Mouse (Mus musculus) duodenum, adult 2 months (tissue): Measurements from ENCODE around the gene Zfp580. TPM values are rescaled to one million over a fixed set of nuclear protein-coding genes. Genes with fewer than 3 reads are reported as not detected.

Experiments
- polyA plus RNA-seq: library from polyadenylated mRNA; depleted of rRNA; stranded (reverse); fragments of >200 nt; gene quantifications from 2 replicates; pipeline ENCODE4 v1.2.3, GENCODE M21; 2012; ENCODE audit warnings: low replicate concordance; rRNA removed

The Zfp580 gene
- polyA plus RNA-seq = 18.1 and 22.7 TPM in 2 replicates

DNA sequence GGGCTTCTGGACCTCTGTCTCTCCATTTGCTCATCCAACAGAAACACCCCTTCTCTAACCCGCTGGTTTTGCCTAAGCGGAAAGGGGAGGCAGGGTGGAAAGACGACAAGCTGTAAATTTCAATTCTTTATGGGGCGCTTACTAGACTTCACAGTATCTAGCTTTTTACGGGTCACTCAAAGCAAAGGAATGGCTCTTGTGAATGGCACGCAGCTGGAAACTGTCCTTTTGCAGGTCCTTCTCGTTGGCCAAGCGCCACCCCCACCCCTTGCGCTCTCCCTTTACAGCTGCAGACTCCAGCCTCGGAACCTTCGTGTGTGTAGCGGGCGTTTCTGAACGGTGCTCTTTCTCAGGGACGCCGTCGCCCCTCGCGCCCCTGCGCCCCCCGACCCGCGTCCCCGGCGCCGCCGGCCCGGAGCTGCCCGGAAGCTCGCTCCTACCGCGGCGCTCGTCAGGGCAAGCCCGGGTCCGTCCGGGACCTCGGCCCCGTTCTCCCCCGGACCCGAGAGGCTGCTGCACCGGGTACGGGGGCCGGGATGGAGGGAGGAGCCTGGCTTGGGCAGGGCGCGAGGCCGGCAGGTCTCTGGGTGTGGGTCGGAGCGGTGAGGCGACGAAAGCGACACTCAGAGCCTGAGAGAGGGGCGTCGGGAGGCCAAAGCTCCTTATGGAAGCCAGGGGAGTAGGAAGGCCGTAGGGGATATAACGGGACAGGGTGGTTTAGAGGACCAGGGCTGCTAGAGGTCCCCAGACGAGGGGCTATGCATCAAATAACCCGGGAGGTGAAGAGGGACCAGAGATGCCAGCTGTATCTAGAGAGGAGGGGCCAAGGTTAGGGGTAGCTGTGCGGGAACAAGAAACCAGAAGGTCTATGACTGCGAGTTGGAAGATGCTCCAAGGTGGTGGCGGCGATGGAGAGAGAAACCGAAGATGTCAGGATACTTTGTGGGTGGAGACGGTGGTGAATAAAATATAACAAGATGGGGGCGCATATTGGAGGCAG, at the start of gene Zfp580:
Gene Zfp580, plus strand, starts transcription at position 346 of the 1,000 bp plus-strand sequence.

DNA sequence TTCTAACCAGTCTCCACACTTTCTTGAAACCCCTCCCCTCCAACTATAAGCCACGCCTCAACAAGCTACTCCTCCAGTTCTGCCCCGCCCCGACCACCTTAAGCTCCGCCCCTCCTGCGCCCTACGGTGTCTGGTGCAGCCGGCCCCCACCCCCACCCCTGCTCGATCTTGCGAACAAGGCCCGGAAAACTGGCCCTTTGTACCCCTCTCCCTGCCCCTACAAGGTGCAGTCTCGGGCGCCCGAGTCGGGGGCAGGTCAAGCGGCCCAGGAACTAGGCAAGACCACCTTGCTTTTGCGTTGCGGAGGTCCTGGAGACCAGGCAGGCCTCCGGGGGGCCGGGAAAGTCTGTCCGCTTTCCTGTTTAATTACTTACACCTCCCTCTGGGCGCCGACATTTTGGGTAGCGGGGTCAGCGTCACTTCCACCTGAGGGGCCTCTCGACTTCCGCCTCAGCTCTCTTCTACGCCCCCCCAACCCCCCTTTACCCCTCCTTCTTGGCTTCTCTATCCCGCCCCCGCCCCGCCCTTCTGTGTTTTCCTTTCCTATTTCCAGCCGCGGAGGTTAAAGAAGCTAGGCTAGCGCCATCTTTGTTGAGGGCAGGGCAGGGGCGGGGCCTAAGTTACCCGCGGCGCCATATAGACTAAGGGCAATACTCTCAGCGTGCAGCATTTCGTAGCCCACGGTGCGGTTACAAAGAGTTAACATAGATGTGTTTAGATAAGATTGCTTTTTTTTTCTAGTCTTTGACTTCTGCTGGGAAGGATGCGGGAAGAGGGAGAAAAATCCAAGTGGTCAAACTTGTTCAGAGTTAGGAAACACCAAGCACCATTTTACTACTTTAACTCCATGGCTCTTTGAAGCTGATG, 36.9 kb upstream of the Zfp580 start, which contains the start of the genes Zfp524 and Fiz1:
Gene Zfp524, plus strand, starts transcription at position 165 of the 867 bp plus-strand sequence.
Gene Fiz1, minus strand, starts transcription at position 447 of the 867 bp plus-strand sequence.

DNA sequence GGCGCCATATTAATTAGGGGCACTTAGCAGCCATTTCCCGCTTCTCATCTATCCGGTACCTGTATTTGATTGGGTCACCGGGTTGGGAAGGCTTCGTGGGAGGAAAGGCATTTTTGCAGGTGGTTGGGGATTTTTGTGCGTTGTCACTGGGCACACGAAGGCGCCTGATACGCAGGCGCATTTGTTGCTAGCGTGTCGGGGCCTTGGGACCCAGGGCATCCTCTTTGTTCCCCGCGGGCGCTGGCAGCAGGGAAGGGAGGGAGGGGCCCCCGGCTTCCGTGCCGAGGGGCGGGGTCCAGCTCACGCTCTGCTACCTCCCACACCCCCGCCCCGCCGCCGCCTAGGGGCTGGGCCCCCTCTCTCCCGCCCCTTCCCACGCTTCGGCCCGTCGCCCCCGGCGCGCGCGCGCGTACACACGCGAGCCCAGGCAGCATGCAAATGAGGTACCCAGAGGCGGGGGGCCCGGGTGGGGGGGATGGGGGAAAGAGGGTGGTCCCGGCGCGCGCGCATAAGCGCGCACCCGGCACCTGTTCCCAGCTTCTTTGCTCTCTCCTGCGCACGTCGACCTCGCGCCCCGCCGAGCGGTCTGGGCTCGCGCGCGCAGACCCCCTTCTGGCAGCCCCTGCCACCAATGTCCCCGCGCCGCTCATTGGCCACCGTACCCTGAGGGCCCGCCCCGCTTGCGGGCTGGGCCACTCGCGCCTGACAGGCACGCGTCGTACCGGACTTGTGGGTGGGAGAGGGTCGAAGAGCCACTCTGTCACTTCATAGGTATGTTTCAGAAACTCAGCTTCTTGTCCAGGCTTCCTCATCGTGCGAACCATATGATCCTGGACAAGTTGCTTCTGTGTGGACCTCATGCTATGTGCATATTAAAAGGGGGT, 36.0 kb upstream of the Zfp580 start, which contains the start of gene Gm44973:
Gene Gm44973, plus strand, starts transcription at position 379 of the 884 bp plus-strand sequence.

DNA sequence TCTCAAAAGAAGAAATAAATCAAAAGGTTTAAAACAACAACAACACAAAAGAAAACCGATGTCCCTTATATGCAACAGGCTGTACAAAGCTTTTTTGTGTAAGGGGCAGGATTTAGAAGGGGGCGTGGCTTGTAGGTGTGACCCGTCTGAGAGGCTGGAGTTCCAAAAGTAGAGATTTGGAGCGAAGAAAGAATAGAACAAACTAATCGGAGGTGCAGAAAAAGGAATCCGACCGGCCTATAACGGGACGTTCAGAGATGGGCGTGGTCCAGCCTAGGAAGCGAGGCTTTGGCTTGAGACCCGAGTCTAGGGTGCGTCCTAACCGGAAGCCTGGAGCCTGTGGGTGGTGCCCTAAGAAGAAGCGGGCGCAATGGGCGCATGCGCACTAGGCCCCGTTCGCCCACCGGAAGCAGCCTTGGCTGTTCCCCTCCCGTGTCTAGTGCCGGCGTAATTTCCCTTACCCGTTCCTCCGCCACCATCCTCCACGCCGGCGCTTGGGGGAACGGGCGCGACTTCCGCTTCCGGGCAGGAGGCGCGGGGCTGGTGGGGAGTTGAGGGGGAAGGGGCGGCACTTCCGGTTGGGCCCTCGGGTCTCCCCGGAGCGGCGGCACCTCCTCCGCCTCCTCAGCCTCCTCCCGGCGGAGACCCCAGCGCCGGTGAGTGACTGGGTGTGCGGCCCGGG, 31.2 kb upstream of the Zfp580 start, which contains the start of the genes Zfp865 and Ccdc106:
Gene Zfp865, plus strand, starts transcription at position 377 of the 682 bp plus-strand sequence.
Gene Ccdc106, plus strand, starts transcription at position 554 of the 682 bp plus-strand sequence.

DNA sequence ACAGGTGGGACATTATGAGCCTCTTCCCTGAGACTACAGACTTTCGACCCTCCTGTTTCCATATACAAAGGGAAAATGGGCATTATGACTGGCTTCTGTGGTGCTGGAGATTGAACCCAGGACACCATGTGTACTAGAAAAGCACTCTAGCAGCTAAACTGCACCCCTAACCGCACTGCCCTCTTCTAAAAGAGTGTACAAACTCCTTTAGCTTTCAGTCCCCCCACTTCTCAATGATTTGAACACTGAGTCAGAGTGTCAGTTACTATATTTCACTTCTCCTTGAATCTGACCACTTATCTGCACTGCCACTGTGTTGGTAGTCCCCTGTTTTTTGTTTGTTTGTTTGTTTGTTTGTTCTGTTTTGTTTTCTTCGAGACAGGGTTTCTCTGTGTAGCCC, 17.5 kb upstream of the Zfp580 start, which contains the start of gene 4632433K11Rik:
Gene 4632433K11Rik, plus strand, starts transcription at position 301 of the 400 bp plus-strand sequence.

DNA sequence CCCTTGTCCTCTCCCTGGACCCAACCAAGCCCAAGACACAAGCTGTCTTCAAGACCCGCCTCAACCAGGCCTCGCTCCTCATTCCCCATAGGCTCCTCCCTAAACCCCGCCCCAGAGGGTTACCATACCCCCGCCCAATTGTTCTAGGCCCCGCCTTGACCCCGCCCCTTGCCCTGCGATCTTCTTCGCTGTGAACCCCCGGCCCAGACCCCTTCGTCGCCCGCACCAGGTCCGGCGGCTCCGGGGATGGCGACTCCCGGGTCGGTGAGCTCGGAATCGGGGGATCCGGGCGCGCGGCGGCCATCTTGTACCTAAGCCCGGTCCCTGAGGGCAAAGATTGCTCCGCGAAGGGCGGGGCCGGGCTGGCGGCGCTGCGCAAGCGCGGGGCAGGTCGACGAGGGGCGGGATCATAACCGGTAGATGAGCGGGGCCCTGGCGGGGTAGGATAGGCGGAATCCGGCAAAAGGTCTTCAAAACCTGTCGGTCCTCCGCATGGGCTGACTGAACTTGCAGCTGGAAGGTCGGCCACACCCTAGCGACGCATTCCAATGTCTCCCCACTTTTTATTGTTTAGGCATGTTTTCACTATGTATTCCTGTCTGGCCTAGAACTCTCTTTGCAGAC, 13.1 kb upstream of the Zfp580 start, which contains the start of gene Zfp784:
Gene Zfp784, minus strand, starts transcription at position 338 of the 624 bp plus-strand sequence.

DNA sequence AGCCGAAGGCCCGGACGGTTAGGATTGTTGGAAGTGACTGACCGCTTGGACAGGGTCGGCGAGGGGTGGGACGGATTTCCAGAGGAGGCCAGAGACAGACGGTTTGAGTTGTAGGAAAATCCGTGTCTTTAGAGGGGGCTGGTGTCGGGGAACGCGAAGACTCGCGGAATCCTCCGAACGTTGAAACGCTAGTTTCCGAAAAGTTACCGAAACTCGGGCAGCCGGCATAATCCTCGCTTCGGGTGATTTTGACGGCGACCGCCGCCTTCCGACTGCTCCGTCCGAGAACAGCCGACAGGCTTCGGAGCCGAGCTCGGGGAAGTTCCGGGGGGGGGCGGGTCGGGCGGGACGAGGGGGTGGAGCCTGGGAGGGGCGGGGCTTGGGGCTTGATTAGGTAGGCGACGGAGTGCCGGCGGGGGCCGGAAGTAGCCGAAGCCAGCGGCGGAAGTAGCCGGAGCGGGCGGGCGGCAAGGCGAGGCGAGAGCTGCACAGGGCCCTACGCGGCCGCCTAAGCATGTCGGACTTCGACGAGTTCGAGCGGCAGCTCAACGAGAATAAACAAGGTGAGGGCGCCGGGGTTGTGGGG, 10.5 kb downstream of the Zfp580 start, which contains the start of gene U2af2:
Gene U2af2, plus strand, starts transcription at position 370 of the 586 bp plus-strand sequence.

DNA sequence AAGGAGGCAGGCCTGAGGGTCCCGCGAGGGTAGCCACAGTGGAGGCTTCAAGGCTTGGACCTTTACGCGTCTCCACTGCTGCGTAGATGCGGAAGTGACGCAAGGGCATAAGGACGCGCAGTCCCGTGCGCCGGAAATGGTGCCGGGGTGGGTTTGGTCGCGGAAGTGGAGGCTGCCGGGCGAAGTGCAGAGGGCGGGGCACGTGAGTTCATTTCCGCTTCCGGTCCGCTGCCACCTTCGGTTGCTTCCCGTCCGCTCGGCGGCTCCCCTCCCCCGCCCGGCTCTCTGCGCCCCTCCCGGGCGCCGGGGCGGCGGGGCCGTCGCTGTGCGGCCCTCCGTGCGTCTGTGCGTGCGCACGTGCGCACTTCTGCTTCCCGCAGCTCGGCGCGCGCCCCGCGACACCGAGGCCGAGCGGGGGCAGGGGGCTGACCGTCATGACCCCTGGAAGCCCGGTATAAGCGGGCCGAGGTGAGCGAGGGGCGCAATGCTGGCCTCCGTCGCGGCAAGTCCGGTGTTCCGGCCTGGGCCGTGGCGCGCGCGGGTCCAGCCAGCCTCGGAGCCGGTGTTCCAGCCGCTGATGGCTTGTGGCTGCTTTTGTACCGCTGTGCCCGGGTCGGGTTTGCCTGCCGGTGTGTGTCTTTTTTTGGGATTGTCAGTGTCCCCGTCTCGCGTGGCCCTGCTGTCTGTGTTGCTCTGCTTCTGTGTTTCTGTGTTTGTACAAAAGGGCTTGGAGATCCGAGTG, 28.8 kb downstream of the Zfp580 start, which contains the start of gene Epn1:
Gene Epn1, plus strand, starts transcription at position 226 of the 742 bp plus-strand sequence.

Other genes with a start within 250 kb of the Zfp580 start
- 184 and 256 TPM in 2 replicates for gene Ube2s, start 238.9 kb upstream of the Zfp580 start, polyA plus RNA-seq
- 0.19 and 3.1 TPM in 2 replicates for gene Shisa7, start 206.8 kb upstream of the Zfp580 start, polyA plus RNA-seq
- gene Isoc2b, start 181.3 kb upstream of the Zfp580 start, polyA plus RNA-seq = 31.8 and 33.1 TPM in 2 replicates
- 34.1 and 38.8 TPM in 2 replicates for gene Isoc2a, start 174.4 kb upstream of the Zfp580 start, polyA plus RNA-seq
- gene Gm36210, start 145.0 kb upstream of the Zfp580 start, polyA plus RNA-seq = not detected in 2 replicates
- 26.2 and 34.2 TPM in 2 replicates for gene Zfp628, start 136.3 kb upstream of the Zfp580 start, polyA plus RNA-seq
- gene Nat14, start 129.5 kb upstream of the Zfp580 start, polyA plus RNA-seq = 8.4 and 8.7 TPM in 2 replicates
- 2.7 and 4.6 TPM in 2 replicates for gene Ssc5d, start 125.8 kb upstream of the Zfp580 start, polyA plus RNA-seq
- not detected in 2 replicates for gene Sbk2, start 87.1 kb upstream of the Zfp580 start, polyA plus RNA-seq
- 0.02 TPM in 1 of 2 replicates, not detected in the other for gene Sbk3, start 80.4 kb upstream of the Zfp580 start, polyA plus RNA-seq
- 39.0 and 47.9 TPM in 2 replicates for gene Zfp579, start 55.4 kb upstream of the Zfp580 start, polyA plus RNA-seq
- 46.4 and 57.1 TPM in 2 replicates for gene Zfp524, start 37.1 kb upstream of the Zfp580 start, polyA plus RNA-seq
- gene Fiz1, start 36.8 kb upstream of the Zfp580 start, polyA plus RNA-seq = 24.9 and 25.9 TPM in 2 replicates
- not detected in 2 replicates for gene Gm44973, start 36.0 kb upstream of the Zfp580 start, polyA plus RNA-seq
- gene Zfp865, start 31.2 kb upstream of the Zfp580 start, polyA plus RNA-seq = 29.9 and 32.6 TPM in 2 replicates
- gene Ccdc106, start 31.0 kb upstream of the Zfp580 start, polyA plus RNA-seq = 1.6 and 2.3 TPM in 2 replicates
- gene 4632433K11Rik, start 17.4 kb upstream of the Zfp580 start, polyA plus RNA-seq = not detected in 2 replicates
- gene Zfp784, start 13.1 kb upstream of the Zfp580 start, polyA plus RNA-seq = 6.7 and 8.4 TPM in 2 replicates
- gene U2af2, start 10.6 kb downstream of the Zfp580 start, polyA plus RNA-seq = 108 and 110 TPM in 2 replicates
- 442 and 660 TPM in 2 replicates for gene Epn1, start 28.7 kb downstream of the Zfp580 start, polyA plus RNA-seq
- gene Rfpl4, start 65.4 kb downstream of the Zfp580 start, polyA plus RNA-seq = not detected in 2 replicates
- gene Rasl2-9, start 74.4 kb downstream of the Zfp580 start, polyA plus RNA-seq = 0.21 and 0.47 TPM in 2 replicates
- not detected in 2 replicates for gene Vmn1r55, start 98.1 kb downstream of the Zfp580 start, polyA plus RNA-seq
- not detected in 2 replicates for gene Vmn1r56, start 145.2 kb downstream of the Zfp580 start, polyA plus RNA-seq
- gene Vmn1r57, start 167.0 kb downstream of the Zfp580 start, polyA plus RNA-seq = not detected in 2 replicates